Mouse (Mus musculus) liver, embryonic 13.5 days (tissue): ENCODE results near the gene Mrpl46. TPM values are rescaled to one million over a fixed set of nuclear protein-coding genes. Genes with fewer than 3 reads are reported as not detected.

ENCODE experiments used
- ATAC-seq: fragments of 200-750 bp; cut with Nextera tagmentation; 2 replicates; pipeline ENCODE4 v1.8.0; 2017; ENCODE audit warnings: low read depth, mild to moderate bottlenecking, moderate number of reproducible peaks, moderate library complexity
- DNase-seq: peaks from one replicate; pipeline ENCODE4 v3.0.0; 2022
- H3K27ac ChIP-seq: fragments of 300-500 bp; sonication (generic); 2 replicates; pipeline ENCODE4 v1.5.1; 2015; ENCODE audit warnings: moderate library complexity, mild to moderate bottlenecking, inconsistent platforms
- H3K27me3 ChIP-seq: fragments of 300-500 bp; sonication (generic); 2 replicates; pipeline ENCODE4 v1.6.1; 2015; ENCODE audit warnings: mild to moderate bottlenecking, inconsistent platforms
- H3K36me3 ChIP-seq: fragments of 300-500 bp; sonication (generic); 2 replicates; pipeline ENCODE4 v1.6.1; 2015; ENCODE audit warnings: mild to moderate bottlenecking, inconsistent platforms
- H3K4me1 ChIP-seq: fragments of 300-500 bp; sonication (generic); replicated peaks from 2 replicates; pipeline ENCODE4 v1.6.1; 2015; ENCODE audit warnings: inconsistent platforms
- H3K4me2 ChIP-seq: fragments of 300-500 bp; sonication (generic); 2 replicates; pipeline ENCODE4 v1.6.1; 2015; ENCODE audit warnings: inconsistent platforms, mild to moderate bottlenecking, moderate library complexity
- H3K4me3 ChIP-seq: fragments of 300-500 bp; sonication (generic); replicated peaks from 2 replicates; pipeline ENCODE4 v1.5.1; 2015; ENCODE audit warnings: mild to moderate bottlenecking, inconsistent platforms
- H3K9ac ChIP-seq: fragments of 300-500 bp; sonication (generic); 2 replicates; pipeline ENCODE4 v1.6.1; 2015; ENCODE audit warnings: mild to moderate bottlenecking, inconsistent platforms
- H3K9me3 ChIP-seq: fragments of 300-500 bp; sonication (generic); replicated peaks from 2 replicates; pipeline ENCODE4 v1.6.1; 2016; ENCODE audit warnings: inconsistent platforms
- WGBS: fragments of 180-500 bp; shearing (Covaris S2); methylation state at CpG from one replicate; pipeline ENCODE4 v1.1.7; 2015; ENCODE audit not compliant: insufficient replicate concordance; 5-methylcytosine and 5-hydroxymethylcytosine counted together
- polyA plus RNA-seq: library from polyadenylated mRNA; unstranded; fragments of >200 nt; fragmentation: Nextera tagmentation; extraction: Ambion mirVana; gene quantifications from 2 replicates; pipeline ENCODE4 v1.2.1, GENCODE M21; 2015

Gene Mrpl46
- polyA plus RNA-seq, 1 experiment from 2014 or later = 62.5 TPM

- Histone ChIP-seq H3K36me3 (no peaks in the 10 kb centered on the region), H3K4me3 (no peak overlapping the region), H3K9me3 (no peaks in the 10 kb centered on the region), H3K27ac (no peak overlapping the region), H3K4me1 (no peaks in the 10 kb centered on the region), H3K9ac (no peak overlapping the region), H3K27me3 (0 out of 2 replicates have a peak, but pooled peaks cover 3% of the 10 kb centered on the region), H3K4me2 (no peak overlapping the region)
- ATAC-seq (no peak), DNase-seq (peak; percentile 23)
- 23% methylated on average over 18 of the region's 18 CpGs for WGBS
These were observed 17.2 kb downstream of the Mrpl46 start for GRCm38 (mm10) chr7:78766019-78766683.

DNA sequence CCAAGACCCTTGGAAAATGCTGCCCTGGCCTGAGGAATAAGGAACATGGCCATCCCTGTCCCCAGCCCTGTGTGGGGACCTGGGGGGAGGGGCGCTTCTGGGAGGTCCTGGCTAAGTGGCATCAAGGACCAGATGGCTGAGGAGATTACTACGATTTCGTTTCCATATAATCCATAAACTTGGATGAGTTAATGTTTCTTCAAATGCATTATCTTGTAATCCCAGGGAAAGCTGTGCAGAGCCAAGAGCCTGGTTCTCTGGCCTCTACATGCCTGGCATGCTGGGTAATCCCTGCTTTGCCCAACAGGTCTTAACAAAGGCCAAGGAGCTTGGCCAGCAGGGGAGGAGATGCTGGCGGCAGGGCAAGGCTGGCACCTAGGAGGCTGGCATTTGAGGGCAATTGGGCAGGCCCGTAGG, 18.1 kb downstream of the Mrpl46 start:
- 59% methylated on average over 5 of the region's 5 CpGs for WGBS
- DNase-seq = no peak
- Histone ChIP-seq H3K36me3 (no peaks in the 10 kb centered on the region), H3K4me1 (no peaks in the 10 kb centered on the region), H3K4me2 (no peak overlapping the region), H3K9ac (no peak overlapping the region), H3K27ac (no peak overlapping the region), H3K4me3 (no peak overlapping the region), H3K27me3 (0 out of 2 replicates have a peak, but pooled peaks cover 3% of the 10 kb centered on the region), H3K9me3 (no peaks in the 10 kb centered on the region)
- no peak for ATAC-seq

GRCm38 (mm10) chr7:78763801-78764200, 19.5 kb downstream of the Mrpl46 start:
- ATAC-seq = no peak
- H3K9me3 ChIP-seq = no peaks in the 10 kb centered on the region
- WGBS = 76% methylated on average over 3 of the region's 3 CpGs

DNA sequence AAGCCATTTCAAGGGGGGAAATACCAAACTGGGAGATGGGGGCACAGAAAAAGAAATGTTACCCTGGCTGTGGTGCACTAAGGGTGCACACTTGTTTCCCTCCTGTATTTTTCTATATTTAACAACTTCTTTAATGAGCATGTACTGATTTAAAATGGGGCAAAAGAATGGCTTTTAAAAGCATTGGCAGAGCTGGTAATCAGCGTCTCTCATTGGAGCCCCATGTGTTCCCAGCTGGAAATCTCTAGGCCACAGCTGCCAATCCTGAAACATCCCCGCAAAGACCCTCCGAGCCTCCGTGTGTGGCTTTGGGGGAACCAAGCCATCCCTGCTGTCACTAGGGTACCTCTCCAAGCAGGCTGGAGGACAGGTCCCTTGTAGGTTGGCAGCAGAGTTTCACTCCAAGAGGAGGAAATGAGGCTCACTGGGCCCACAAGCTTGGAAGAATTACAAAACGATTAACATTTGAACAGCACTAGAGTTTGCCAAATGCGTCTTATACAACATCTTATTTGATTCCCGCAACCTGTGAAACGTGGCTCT, 28.8 kb downstream of the Mrpl46 start:
- WGBS = 63% methylated on average over 8 of the region's 8 CpGs
- Histone ChIP-seq H3K4me2 (no peak overlapping the region), H3K4me1 (no peaks in the 10 kb centered on the region), H3K36me3 (no peaks in the 10 kb centered on the region), H3K9me3 (no peaks in the 10 kb centered on the region), H3K9ac (no peak overlapping the region), H3K4me3 (no peak overlapping the region), H3K27me3 (no peaks in the 10 kb centered on the region), H3K27ac (no peak overlapping the region)
- no peak for DNase-seq
- no peak for ATAC-seq

More at GRCm38 (mm10) chr7:78763801-78764200, 19.5 kb downstream of the Mrpl46 start:
- Histone ChIP-seq H3K4me2 (no peak overlapping the region), H3K9ac (no peak overlapping the region), H3K4me1 (no peaks in the 10 kb centered on the region), H3K4me3 (no peak overlapping the region), H3K27me3 (0 out of 2 replicates have a peak, but pooled peaks cover 3% of the 10 kb centered on the region), H3K27ac (no peak overlapping the region), H3K36me3 (no peaks in the 10 kb centered on the region)
- no peak for DNase-seq

- no peak overlapping the region for H3K4me2 ChIP-seq
- ATAC-seq (no peak), DNase-seq (no peak)
- H3K9me3 ChIP-seq = no peaks in the 10 kb centered on the region
- no peak overlapping the region for H3K27ac ChIP-seq
- no peaks in the 10 kb centered on the region for H3K4me1 ChIP-seq
- 64% methylated on average over 7 of the region's 7 CpGs for WGBS
- no peak overlapping the region for H3K9ac ChIP-seq
- H3K27me3 ChIP-seq = no peaks in the 10 kb centered on the region
- H3K36me3 ChIP-seq = no peaks in the 10 kb centered on the region
- H3K4me3 ChIP-seq = no peak overlapping the region
These were observed 29.4 kb downstream of the Mrpl46 start for GRCm38 (mm10) chr7:78753752-78754457.

DNA sequence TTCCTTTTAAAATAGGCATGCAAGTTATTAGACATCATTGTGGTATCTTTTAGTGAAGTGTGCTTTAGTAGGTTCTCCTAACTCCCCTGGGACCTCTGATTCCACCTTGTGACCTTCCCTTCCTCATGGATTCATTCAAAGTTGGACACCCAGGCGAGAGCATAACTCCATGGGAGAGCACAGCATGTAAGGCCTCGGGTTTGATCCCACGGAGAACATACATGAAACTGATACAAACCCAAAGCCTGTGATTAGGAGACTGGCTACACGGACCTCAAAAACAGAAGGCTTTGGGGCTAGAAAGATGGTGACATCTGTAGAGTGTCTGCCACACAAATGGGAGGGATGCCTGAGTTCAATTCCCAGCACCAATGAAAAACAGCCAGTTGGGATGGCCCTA, 30.4 kb downstream of the Mrpl46 start:
- Histone ChIP-seq H3K4me1 (no peaks in the 10 kb centered on the region), H3K36me3 (no peaks in the 10 kb centered on the region), H3K9me3 (no peaks in the 10 kb centered on the region), H3K9ac (no peak overlapping the region), H3K27me3 (no peaks in the 10 kb centered on the region), H3K27ac (no peak overlapping the region), H3K4me3 (no peak overlapping the region), H3K4me2 (no peak overlapping the region)
- ATAC-seq = no peak
- 67% methylated on average over 4 of the region's 4 CpGs for WGBS
- DNase-seq = no peak

GRCm38 (mm10) chr7:78743731-78744385, 39.5 kb downstream of the Mrpl46 start:
- ATAC-seq = no peak
- Histone ChIP-seq H3K27me3 (no peaks in the 10 kb centered on the region), H3K9ac (no peak overlapping the region), H3K4me1 (no peaks in the 10 kb centered on the region), H3K36me3 (no peaks in the 10 kb centered on the region), H3K27ac (no peak overlapping the region), H3K4me3 (no peak overlapping the region), H3K4me2 (no peak overlapping the region), H3K9me3 (no peaks in the 10 kb centered on the region)
- DNase-seq = no peak
- WGBS = 35% methylated on average over 5 of the region's 5 CpGs

DNA sequence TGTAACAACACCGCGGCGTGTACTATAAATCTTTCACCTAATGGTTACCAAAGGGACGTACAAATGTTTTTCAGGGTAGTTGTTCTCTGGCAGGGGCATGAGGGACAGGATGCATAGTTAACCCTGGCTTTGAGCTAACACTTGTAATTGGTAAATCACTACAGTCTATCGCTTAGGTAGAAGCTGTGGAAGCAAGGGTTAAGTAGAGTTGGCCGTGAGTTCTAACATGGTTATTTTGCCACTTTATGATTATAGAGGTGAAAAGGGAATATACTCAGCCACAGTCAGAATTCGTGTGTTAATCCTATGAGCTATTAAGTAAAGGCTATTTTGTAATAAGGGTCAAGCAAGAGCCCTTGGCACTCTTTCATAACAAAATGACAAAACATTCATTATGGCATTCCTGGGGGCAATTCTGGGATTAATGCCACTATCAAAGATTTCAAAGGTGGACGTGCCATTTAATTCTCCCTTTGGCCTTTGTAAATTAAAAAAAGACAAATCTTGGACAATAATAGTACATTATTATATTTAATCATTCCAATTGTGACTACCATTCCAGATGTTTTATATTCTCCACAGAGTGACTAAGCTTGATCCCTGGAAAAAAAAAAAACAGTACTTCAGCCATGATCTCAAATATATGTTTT, 43.9 kb downstream of the Mrpl46 start:
- Histone ChIP-seq H3K4me1 (no peaks in the 10 kb centered on the region), H3K4me2 (no peak overlapping the region), H3K9me3 (no peaks in the 10 kb centered on the region), H3K36me3 (no peaks in the 10 kb centered on the region), H3K27ac (no peak overlapping the region), H3K9ac (no peak overlapping the region), H3K27me3 (no peaks in the 10 kb centered on the region), H3K4me3 (no peak overlapping the region)
- 70% methylated on average over 8 of the region's 8 CpGs for WGBS
- DNase-seq (no peak), ATAC-seq (no peak)

DNA sequence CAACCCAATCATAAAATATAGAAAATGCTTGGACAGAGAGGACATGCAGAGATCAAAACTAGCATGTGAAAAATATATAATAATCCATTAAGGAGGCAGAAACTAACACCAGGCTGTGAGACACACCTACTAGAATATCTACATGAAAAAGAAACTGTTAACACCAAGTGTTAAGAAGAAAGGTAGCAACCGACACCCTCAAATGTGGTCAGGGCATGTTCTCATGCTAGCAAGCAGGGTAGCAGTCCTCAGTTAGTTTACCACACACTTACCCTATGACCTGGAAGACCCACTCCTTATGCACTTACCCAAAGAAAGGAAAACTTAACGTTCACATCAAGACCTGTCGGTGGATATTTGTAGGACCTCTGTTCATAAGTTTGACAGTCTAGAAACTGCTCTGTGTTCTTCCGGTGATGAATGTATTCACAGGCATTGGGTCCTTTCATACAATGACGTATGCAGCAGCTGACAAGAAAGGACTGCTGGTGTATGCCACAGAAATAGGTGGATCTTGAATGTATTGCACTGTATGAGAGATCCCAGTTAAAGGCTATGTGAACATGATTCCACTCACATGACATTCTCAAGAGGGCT, 45.6 kb downstream of the Mrpl46 start, which contains the start of gene Ntrk3:
TSS of gene Ntrk3 (minus strand) at position 399 of the 597 bp plus-strand sequence.
- Histone ChIP-seq H3K27me3 (no peaks in the 10 kb centered on the region), H3K36me3 (no peaks in the 10 kb centered on the region), H3K4me3 (no peak within 1 kb of the TSS), H3K4me2 (no peak within 1 kb of the TSS), H3K27ac (no peak within 1 kb of the TSS), H3K9ac (no peak within 1 kb of the TSS), H3K9me3 (no peaks in the 10 kb centered on the region), H3K4me1 (no peaks in the 10 kb centered on the region)
- DNase-seq (no peak), ATAC-seq (no peak)
- WGBS = 66% methylated on average over 5 of the region's 5 CpGs

GRCm38 (mm10) chr7:78737196-78737595, 46.1 kb downstream of the Mrpl46 start:
- 83% methylated on average over 6 of the region's 6 CpGs for WGBS
- Histone ChIP-seq H3K9me3 (no peaks in the 10 kb centered on the region), H3K36me3 (no peaks in the 10 kb centered on the region), H3K9ac (no peak overlapping the region), H3K4me1 (no peaks in the 10 kb centered on the region), H3K27ac (no peak overlapping the region), H3K27me3 (no peaks in the 10 kb centered on the region), H3K4me3 (no peak overlapping the region), H3K4me2 (no peak overlapping the region)
- DNase-seq = no peak
- no peak for ATAC-seq

DNA sequence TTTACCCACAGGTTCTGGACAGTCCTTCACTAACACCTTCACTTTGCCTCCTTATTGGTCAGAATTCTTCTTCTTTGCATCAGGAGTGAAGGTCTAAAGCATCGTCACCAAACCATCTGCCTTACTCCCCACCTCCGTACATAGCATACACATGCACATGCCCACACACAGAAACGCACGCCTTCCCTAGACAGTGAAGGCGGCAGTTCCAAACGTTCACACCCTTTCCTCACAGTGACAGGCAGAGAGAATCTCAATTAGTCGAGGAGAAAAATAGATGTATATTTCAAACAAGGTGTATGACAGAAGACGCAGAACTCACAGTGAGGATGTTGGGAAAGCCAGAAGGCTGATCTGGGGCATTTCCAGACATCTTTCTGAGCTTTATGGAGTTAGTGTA, 51.9 kb downstream of the Mrpl46 start:
- 68% methylated on average over 8 of the region's 8 CpGs for WGBS
- ATAC-seq (no peak), DNase-seq (no peak)
- H3K27ac ChIP-seq = no peak overlapping the region
- H3K4me3 ChIP-seq = no peak overlapping the region
- H3K27me3 ChIP-seq = no peaks in the 10 kb centered on the region
- H3K36me3 ChIP-seq = no peaks in the 10 kb centered on the region
- H3K9ac ChIP-seq = no peak overlapping the region
- H3K9me3 ChIP-seq = no peaks in the 10 kb centered on the region
- H3K4me2 ChIP-seq = no peak overlapping the region
- H3K4me1 ChIP-seq = no peaks in the 10 kb centered on the region
